Mouse (Mus musculus) 3134 (cell line): ENCODE measurements around the gene Ttc9c.

Experiments used
- DNase-seq: peaks from one replicate; pipeline ENCODE4 v3.0.0-alpha.2; 2011; ENCODE audit warnings: low spot score; ENCODE audit not compliant: insufficient read length; ENCODE audit errors: extremely low read depth

The Ttc9c gene

DNA sequence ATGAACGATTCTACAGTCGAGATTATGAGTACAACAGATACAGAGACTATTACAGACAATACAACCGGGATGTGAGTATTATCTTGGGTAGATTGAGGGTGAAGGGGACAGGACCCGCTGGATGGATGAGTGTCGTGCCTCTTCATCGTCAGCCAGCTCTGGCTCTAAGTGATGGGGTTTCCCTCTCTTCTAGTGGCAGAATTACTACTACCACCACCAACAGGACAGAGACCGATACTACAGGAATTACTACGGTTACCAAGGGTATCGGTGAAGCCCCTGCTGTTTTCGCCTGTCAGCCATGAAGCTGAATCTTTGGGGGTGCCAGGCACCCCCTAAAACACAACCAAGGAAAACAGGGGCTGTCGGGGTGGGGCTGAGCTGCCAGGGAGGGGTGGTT lies 12.1 kb upstream of the Ttc9c start:
- no peak for DNase-seq

DNA sequence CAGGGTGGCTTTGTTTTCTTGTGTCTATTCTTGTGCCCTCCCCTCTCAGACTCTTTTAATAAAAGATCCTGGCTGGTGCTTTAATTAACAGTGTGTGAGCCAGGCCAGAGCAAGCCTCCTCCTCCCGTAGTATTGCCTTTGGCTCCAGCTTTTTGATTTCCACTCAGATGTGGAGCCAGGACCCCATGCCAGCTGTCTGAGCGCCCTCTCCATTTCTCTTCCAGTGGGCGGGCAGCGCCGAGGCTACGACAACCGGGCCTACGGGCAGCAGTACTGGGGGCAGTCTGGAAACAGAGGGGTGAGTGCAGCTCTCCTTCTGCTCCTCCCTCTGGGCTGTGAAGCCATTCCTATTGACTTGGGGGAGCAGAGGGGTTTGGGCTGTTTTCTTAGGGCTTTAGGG lies 11.5 kb upstream of the Ttc9c start:
- no peak for DNase-seq

DNA sequence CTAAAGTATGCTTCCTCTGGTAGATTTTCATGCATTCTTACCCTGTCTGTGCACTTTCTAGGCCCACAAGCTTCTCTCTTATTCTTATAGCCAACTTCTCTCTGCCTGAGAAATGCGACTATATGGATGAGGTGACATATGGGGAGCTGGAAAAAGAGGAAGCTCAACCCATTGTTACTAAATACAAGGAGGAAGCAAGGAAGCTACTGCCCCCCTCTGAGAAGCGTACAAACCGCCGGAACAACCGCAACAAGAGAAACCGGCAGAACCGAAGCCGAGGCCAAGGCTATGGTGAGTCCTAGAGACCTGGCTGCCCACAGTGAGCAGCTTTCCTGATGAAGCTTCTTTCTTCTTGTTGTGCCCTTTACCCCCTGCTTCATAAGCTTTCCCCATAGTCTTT lies 10.5 kb upstream of the Ttc9c start, which contains the start of gene AC129217.1:
Gene AC129217.1 (plus strand): TSS at position 114 of the 400 bp plus-strand sequence.
- no peak for DNase-seq

DNA sequence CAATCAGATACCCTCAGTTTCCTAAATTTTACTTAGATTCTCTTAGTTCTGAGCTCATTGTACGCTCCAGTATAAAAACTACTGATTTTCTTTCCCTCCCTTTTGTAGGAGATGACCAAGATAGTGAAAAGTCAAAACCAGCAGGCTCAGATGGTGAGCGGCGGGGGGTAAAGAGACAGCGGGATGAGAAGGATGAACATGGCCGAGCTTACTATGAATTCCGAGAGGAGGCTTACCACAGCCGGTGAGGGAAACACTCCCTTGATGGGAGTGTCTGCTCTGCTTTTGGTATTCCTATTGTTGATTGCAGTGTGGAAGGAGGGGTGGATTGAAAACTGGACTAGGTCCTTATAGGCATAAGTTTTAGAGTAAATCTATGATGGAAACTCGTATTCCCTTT lies 3.6 kb upstream of the Ttc9c start:
- DNase-seq: no peak

DNA sequence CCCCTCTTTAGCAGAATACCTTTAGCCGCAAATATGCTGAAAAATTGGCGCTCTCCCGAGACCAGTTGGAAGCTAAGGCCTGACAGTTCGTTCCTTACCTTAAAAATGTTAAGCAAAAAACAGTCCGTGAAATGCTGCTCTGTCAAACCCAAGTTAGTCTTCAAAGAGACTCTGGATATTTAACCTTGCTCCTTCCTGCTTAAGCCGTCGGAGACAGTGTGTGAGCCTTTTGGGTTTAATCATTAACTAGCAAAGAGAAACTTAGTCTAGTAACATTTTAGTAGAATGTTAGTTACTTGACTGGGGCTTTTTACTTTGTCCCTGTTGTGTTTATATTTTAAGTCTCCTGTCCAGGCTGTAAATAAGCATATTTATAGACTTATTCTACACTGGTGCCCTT lies 2.0 kb upstream of the Ttc9c start:
- DNase-seq: no peak

- DNase-seq: no peak
Observed at GRCm38 (mm10) chr19:8820424-8820956, 1.4 kb upstream of the Ttc9c start.

GRCm38 (mm10) chr19:8819596-8820423 lies 677 bp upstream of the Ttc9c start, which contains the start of gene Hnrnpul2:
TSS of gene Hnrnpul2 (plus strand) at chr19:8820010.
- DNase-seq: peak; percentile 99

GRCm38 (mm10) chr19:8818301-8818798 lies 783 bp downstream of the Ttc9c start:
- DNase-seq: no peak

GRCm38 (mm10) chr19:8817001-8817400 lies 2.1 kb downstream of the Ttc9c start:
- no peak for DNase-seq

DNA sequence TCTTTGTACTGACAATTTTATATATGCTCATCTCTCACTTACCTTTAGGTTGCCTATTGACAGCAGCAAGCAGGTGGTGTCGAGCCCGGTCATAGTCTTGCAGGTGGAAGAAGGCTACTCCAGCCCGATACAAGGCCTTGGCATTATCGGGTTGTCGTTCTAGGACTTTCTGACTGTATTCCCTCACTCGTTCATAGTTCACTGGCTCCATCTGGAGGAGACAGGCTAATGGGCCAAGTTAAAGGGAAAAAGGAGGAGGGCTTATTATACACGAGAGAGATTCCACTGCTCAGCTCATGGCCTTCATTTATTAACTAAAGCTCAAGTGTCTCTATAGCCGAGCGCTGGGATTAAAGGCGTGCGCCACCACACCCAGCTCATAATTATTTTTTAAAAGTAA lies 3.3 kb downstream of the Ttc9c start:
- no peak for DNase-seq

DNA sequence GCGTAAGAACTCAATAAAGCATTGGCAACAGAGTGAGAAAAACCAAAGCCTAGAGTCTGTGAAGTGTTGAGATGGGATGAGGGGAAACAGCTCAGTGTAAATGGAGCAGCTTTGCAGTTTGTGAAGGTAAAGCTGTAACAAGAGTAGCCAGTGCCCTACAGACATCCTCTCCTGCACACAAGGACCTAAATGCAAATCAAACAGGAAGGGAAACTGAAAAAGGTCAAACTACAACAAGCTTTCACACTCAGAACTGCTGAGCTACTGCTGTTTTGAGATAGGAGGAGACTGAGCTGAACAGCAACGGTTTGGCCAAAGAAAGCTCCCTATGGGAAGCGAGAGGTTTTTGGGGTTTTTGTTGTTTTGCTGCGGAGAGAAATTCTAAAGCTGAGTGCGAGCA lies 12.3 kb downstream of the Ttc9c start:
- no peak for DNase-seq

DNA sequence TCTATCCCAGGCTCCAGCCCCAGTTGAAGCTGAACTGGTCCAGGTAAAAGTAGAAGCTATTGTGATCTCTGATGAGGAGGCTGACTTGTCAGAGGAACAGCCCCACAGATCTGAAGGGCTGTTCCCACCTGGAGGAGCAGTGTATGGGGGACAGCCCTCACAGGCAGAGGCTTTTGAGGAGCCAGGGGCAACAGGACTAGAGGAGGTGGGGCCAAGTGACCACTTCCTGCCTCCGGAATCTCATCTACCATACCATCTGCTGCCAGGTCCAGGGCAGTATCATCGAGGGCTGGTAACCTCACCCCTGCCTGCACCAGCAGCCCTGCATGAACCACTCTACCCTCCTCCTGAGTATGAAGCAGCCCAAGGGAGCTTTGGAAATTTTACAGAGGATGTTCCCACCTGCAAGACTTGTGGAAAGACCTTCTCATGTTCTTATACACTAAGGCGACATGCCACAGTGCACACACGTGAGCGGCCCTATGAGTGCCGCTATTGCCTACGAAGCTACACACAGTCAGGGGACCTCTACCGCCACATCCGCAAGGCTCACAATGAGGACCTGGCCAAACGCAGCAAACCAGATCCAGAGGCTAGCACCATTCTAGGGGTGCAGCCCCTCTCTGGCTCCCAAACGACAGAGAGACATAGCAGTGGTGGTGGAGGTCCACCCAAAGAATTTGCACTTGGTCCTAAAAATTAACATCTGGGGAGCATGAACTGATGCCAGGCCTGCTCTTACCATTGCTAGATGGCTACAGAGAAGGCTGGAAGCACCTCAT lies 15.1 kb downstream of the Ttc9c start:
- DNase-seq: no peak

DNA sequence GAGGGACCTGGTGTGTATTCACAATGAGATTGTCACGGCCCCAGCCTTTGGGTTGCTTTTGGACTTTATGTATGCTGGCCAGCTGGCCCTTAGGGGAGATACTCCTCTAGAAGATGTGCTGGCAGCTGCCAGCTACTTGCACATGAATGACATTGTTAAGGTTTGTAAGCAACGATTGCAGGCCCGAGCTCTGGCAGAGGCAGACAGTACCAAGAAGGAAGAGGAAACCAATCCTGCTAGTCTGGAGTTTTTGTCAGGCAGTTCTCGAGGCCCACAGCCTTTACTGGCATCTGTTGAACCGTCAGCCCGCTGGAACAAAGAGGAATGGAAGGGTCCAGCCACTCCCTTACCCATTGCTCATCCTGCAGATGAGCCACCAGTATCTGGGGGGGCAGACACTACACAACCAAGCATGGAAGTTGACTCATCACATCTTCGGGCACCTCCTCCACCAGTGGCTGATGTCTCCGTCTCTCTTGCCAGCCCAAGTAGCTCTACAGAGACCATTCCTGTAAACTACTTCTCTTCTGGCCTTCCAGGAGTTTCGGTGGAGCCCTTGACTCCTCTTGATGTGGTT lies 15.8 kb downstream of the Ttc9c start:
- no peak for DNase-seq

DNA sequence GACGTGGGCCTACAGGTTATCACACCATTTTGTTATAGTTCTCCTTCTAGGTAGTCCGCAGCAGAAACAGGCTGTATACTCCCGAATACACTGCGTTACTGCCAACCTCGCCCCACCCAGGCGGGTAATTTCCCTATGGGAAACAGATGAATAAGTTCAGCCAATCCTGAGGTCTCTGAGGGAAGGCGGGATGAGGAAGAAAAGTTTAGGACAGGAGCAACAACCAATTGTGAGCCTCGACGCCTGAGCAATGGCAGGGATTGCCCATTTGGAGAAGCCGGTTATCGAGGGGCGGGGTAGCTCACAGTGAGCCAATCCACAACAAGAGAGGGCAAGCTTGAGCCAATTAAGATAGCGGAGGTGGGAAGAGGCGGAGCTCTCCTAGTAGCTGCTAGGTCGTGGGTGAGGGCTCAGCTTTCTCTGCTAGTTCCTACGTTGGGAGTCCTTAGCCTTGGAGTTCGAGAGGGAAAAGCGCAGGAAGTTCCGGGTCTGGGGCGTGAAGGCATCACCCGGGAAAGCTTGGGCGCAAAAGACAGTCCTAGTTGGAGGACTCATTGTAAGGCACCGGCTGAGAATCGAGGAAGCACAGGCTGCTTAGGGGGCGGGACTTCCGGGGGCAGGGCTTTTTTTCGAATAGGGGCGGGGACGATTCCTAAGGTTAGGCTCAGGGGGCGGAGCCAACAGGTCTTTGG lies 16.9 kb downstream of the Ttc9c start, which contains the start of gene Zbtb3:
Gene Zbtb3 (plus strand): TSS at position 426 of the 692 bp plus-strand sequence.
- DNase-seq: peak; percentile 89

DNA sequence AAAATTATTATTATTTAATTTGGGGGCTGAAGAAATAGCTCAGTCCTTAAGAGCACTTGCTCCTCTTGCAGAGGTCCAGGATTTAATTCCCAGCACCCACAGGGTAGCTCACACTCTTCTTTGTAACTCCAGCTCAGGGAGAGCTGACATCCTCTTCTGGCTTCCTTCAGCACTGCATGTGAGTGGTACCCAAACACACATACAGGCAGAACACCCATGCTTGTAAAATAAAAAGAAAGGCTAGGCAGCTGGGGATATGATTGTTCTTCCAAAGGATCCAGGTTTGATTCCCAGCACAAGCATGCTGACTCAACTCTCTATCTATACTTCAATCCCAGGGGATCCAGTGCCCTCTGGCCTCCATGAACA lies 20.2 kb downstream of the Ttc9c start:
- DNase-seq: no peak

DNA sequence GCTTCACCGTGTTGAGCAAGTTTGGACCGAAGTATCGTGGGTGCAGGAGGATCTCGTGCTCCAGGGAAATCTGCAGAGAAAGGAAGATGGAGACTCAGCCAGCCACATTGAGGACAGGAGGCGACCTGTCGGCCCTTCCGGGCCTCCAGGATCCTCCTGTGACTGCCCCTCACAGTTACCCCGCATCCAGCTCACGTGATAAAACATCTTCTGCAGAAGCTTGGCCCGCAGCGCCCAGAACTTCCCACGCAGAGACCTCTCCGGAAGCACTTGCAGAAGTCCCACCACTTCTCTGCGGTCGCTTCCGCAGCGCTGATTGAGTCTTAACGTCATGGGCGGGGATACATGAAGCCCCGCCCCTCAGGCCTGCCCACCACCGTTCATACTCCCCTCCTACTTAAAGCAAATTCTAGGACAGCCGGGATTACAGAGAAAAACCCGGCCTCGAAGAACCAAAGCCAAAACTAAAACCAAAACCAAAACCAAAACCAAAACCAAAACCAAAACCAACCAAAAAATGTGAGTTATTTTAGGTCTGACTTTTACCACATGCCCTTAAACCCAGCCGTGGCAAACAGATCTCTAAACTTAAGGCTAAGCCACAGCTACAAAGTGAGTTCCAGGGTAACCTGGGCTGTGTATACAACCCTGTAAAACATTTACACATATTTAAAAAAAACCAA lies 20.7 kb downstream of the Ttc9c start, which contains the start of gene Polr2g:
Gene Polr2g (minus strand): TSS at position 314 of the 683 bp plus-strand sequence.
- peak; percentile 93 for DNase-seq

DNA sequence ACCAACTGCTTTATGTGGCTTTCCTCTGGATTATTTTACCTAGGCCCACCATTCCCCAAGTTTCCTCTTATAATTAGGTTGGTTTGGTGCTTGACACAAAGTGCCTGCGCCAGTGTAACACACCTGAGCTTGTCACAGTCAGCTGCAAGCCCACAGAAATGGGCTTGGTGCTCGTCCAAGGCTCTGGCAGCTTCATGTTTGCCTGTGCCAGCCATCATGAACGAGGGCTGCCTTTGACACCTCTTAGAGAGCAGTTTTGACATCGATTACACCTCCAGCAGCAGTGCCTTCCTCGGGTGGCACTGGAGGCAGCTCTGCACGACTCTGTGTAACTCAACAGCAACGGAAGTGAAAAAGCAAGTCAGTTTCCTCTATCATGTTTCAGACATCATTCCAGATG lies 29.0 kb downstream of the Ttc9c start:
- no peak for DNase-seq

GRCm38 (mm10) chr19:8789171-8789570 lies 30.0 kb downstream of the Ttc9c start:
- DNase-seq: no peak

DNA sequence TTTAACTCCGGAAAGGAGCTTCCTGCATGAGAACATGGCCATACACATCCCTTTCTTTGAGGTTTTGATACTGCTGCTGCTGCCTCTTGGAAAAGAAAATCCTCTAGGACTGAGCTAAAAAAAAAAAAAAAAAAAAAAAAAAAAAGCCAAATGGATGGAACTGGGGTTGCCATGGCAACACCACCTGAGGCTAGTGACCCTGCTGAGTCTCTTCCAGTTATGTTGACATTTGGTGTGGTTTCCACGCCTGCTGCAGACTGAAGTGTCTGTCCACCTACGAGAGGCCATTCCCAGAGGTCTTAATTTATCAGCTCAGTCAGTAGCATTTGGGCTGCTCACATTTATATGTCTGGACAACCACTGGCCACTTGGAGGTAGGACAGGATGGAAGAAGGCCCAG lies 30.6 kb downstream of the Ttc9c start:
- no peak for DNase-seq
